Mouse (Mus musculus): ENCODE measurements around the gene Tjp2. TPM values are rescaled to one million over a fixed set of nuclear protein-coding genes. Genes with fewer than 3 reads are reported as not detected.
"Not testable (repeated sequence)": the region's sequence is repeated elsewhere in the genome, so short reads cannot be mapped to it uniquely, and the experiment has no call there.

Gene Tjp2
- polyA plus RNA-seq, 1 experiment from 2014 or later = 33.0 TPM

DNA sequence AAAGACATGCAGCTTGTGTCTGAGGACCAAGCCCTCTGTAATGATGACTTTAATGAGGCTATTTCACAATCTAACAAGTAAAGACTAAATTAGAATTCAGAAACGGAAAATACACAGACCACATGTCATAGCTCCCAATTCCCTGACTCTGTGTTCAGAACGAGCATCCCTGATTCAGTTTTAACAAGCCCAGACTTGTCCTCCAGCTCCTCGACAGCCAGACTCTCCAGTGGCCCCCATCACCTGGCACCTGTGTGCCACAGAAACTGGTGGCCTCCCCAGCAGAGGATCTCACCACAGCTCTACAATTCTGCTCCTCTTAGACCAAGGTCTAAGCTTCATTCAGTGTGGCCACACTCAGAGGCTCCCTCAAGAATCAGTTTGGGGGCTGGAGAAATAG, 27.5 kb downstream of the Tjp2 start:
- peaks cover 2% of the 10 kb centered on the region; the same call in 1 of the 2 replicates for H3K36me3 ChIP-seq (ENCODE audit: control insufficient read depth, insufficient read depth, low read length)
- ATAC-seq = no peak
- no peaks in the 10 kb centered on the region for H3K27me3 ChIP-seq (replicated peaks; ENCODE audit: control insufficient read depth, insufficient read depth, low read length)
- no peaks in the 10 kb centered on the region; the same call in 1 of the 2 replicates for H3K9me3 ChIP-seq (ENCODE audit: control insufficient read depth, low read length)
- H3K4me2 ChIP-seq (ENCODE audit: low read depth, low read length) = no peak overlapping the region
- H3K27ac ChIP-seq (ENCODE audit: low read length) = no peak overlapping the region
- 54% methylated on average over 3 of the region's 3 CpGs for WGBS
- H3K4me3 ChIP-seq (ENCODE audit: low read length) = no peak overlapping the region
- H3K9ac ChIP-seq (ENCODE audit: low read depth, low read length) = no peak overlapping the region
- no peaks in the 10 kb centered on the region for H3K4me1 ChIP-seq (ENCODE audit: control insufficient read depth, insufficient read depth, low read length)

DNA sequence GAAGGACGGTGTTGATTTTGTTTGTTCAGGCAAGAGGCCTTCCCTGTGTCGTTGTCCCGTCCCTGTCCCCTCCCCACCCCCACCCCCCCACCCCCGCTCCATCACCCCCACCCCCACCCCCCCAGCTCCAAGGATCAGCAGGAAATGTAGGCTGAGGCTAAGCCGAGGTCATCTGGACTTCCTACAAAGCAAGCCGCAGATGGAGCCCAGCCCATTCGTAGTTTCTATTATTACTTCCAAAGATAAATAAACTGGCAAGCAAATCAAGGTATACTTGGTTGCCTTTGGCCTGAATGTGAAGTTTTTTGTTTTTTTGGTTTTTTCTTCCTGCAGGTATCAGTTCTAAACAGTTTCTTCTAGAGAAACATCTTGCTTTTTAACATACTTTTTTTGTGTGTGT, 29.6 kb downstream of the Tjp2 start:
- Histone ChIP-seq H3K4me1 (ENCODE audit: control insufficient read depth, insufficient read depth, low read length) (no peaks in the 10 kb centered on the region), H3K4me2 (ENCODE audit: low read depth, low read length) (no peak overlapping the region), H3K9ac (ENCODE audit: low read depth, low read length) (no peak overlapping the region), H3K36me3 (ENCODE audit: control insufficient read depth, insufficient read depth, low read length) (peaks cover 2% of the 10 kb centered on the region; the same call in 1 of the 2 replicates), H3K4me3 (ENCODE audit: low read length) (no peak overlapping the region), H3K27ac (ENCODE audit: low read length) (no peak overlapping the region), H3K27me3 (replicated peaks; ENCODE audit: control insufficient read depth, insufficient read depth, low read length) (no peaks in the 10 kb centered on the region), H3K9me3 (ENCODE audit: control insufficient read depth, low read length) (no peaks in the 10 kb centered on the region; the same call in 1 of the 2 replicates)
- no peak for ATAC-seq
- 57% methylated on average over 7 of the region's 7 CpGs for WGBS

DNA sequence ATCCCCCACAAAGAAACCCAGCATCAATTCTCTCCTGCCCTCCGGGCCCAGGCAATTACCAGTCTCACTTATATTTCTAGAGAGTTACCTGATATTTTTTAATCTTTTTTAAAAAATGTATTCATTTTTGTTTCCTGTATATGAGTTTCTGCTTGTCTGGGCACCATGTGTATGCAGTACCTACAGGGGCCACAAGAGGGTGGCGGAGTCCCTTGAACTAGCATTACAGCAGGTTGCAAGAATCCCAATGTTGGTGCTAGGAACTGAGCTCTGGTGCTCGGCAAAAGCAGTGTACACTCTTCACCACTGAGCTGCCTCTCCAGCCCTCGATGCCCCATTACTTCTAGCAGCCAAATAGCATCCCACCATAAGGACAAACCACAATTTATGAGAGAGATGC, 30.6 kb downstream of the Tjp2 start:
- no peak overlapping the region for H3K4me2 ChIP-seq (ENCODE audit: low read depth, low read length)
- no peak for ATAC-seq
- no peaks in the 10 kb centered on the region for H3K27me3 ChIP-seq (replicated peaks; ENCODE audit: control insufficient read depth, insufficient read depth, low read length)
- no peak overlapping the region for H3K4me3 ChIP-seq (ENCODE audit: low read length)
- no peaks in the 10 kb centered on the region for H3K4me1 ChIP-seq (ENCODE audit: control insufficient read depth, insufficient read depth, low read length)
- H3K9me3 ChIP-seq (ENCODE audit: control insufficient read depth, low read length) = no peaks in the 10 kb centered on the region; the same call in 1 of the 2 replicates
- 98% methylated on average over 4 of the region's 4 CpGs for WGBS
- peaks cover 2% of the 10 kb centered on the region; the same call in 1 of the 2 replicates for H3K36me3 ChIP-seq (ENCODE audit: control insufficient read depth, insufficient read depth, low read length)
- no peak overlapping the region for H3K9ac ChIP-seq (ENCODE audit: low read depth, low read length)
- no peak overlapping the region for H3K27ac ChIP-seq (ENCODE audit: low read length)

DNA sequence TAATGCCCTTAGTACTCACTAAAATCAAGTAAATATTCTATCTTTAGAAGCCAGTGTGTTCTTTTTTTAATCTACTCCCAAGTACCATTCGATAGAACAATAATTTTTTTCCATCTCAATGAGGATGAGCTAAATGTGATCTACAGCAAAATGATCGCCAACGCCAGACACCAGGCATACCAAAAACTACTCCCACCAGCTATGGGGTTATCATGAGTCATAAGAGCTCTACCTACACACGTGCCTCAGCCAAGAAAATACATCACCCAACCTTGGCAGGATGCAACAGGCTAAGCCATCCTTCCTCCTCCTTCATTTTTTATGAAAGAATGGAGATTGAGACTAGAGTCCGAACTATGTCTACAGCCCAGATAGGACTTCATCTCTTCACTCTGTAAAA, 31.9 kb downstream of the Tjp2 start:
- Histone ChIP-seq H3K4me2 (ENCODE audit: low read depth, low read length) (no peak overlapping the region), H3K36me3 (ENCODE audit: control insufficient read depth, insufficient read depth, low read length) (peaks cover 2% of the 10 kb centered on the region; the same call in 1 of the 2 replicates), H3K9me3 (ENCODE audit: control insufficient read depth, low read length) (no peaks in the 10 kb centered on the region; the same call in 1 of the 2 replicates), H3K4me1 (ENCODE audit: control insufficient read depth, insufficient read depth, low read length) (no peaks in the 10 kb centered on the region), H3K9ac (ENCODE audit: low read depth, low read length) (no peak overlapping the region), H3K27me3 (replicated peaks; ENCODE audit: control insufficient read depth, insufficient read depth, low read length) (no peaks in the 10 kb centered on the region), H3K4me3 (ENCODE audit: low read length) (no peak overlapping the region), H3K27ac (ENCODE audit: low read length) (no peak overlapping the region)
- ATAC-seq = no peak
- WGBS = 90% methylated on average over 5 of the region's 5 CpGs

DNA sequence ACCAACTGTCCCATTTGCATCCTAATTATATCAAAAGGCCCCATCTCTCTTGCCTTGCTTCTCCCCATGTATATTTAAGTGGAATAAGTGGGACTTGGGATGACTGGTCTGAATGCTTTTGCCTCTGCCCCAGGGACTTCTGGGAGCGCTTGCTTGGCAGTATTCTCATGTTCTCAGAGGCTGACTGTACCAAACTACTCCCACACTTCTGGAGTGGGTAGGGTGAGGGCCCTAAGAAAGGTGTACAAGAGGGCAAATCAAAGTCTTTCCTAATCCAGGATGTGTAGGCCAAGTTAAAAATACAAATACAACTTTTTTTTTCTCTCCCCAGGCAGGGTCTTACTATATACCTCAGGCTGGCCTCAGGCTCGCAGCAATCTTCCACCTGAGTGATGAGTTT, 37.0 kb downstream of the Tjp2 start:
- H3K4me3 ChIP-seq (ENCODE audit: low read length) = no peak overlapping the region
- no peaks in the 10 kb centered on the region for H3K9me3 ChIP-seq (ENCODE audit: control insufficient read depth, low read length)
- no peak overlapping the region for H3K4me2 ChIP-seq (ENCODE audit: low read depth, low read length)
- H3K4me1 ChIP-seq (ENCODE audit: control insufficient read depth, insufficient read depth, low read length) = no peaks in the 10 kb centered on the region
- ATAC-seq = no peak
- no peak overlapping the region for H3K9ac ChIP-seq (ENCODE audit: low read depth, low read length)
- no peaks in the 10 kb centered on the region for H3K27me3 ChIP-seq (replicated peaks; ENCODE audit: control insufficient read depth, insufficient read depth, low read length)
- H3K36me3 ChIP-seq (ENCODE audit: control insufficient read depth, insufficient read depth, low read length) = peaks cover 5% of the 10 kb centered on the region
- 72% methylated on average over 2 of the region's 2 CpGs for WGBS
- no peak overlapping the region for H3K27ac ChIP-seq (ENCODE audit: low read length)

DNA sequence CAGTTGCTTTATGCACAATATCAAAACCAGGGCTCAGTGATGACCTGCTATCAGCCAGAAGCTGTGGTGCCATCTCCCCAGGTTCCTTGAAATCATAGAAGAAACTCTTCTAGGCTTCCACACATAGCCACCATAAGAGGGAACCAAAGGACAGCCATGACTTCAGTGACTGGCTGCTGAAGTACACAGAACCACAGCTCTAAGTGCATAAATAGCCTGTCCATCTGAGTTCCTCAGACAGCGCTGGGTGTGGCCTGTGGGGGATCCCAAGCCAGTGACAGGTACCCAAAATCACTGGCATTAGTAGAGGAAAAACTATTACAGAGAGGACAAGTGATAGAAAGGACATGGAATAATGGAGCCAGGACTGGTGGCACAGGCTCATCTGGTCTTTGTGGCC, 37.5 kb downstream of the Tjp2 start:
- not testable (repeated sequence) for ATAC-seq; H3K4me1 ChIP-seq (ENCODE audit: control insufficient read depth, insufficient read depth, low read length); H3K4me2 ChIP-seq (ENCODE audit: low read depth, low read length); H3K27me3 ChIP-seq (replicated peaks; ENCODE audit: control insufficient read depth, insufficient read depth, low read length); H3K9ac ChIP-seq (ENCODE audit: low read depth, low read length); H3K36me3 ChIP-seq (ENCODE audit: control insufficient read depth, insufficient read depth, low read length); H3K9me3 ChIP-seq (ENCODE audit: control insufficient read depth, low read length); H3K4me3 ChIP-seq (ENCODE audit: low read length); H3K27ac ChIP-seq (ENCODE audit: low read length)
- 85% methylated on average over 1 of the region's 1 CpGs for WGBS

DNA sequence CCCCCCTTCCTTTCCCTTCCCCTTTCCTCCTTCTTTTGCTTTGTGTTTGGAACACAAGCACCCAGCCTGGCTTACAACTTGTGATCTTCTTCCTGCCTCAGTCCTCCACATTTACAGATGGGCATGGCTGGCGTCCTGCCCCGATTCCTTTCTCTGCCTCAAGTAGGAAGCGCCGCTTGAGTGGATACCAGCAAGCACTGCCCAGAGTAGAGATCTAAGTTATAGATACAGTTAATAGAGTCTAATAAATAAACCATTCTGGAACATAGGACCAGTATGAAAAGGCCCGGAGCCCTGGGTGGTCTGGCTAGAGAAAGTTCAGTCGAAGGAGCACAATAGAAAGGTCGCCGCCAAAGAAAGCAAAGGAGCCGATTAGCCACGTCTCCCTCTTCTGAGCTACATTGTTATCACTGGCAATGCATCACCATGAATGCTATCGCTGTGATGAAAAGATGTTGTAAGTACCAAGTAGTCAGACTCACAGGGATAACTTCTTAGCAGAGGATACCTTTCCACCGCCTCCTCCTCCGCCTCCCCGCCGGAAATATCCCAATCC, 41.1 kb downstream of the Tjp2 start:
- Histone ChIP-seq H3K27ac (ENCODE audit: low read length) (no peak overlapping the region), H3K27me3 (replicated peaks; ENCODE audit: control insufficient read depth, insufficient read depth, low read length) (no peaks in the 10 kb centered on the region), H3K36me3 (ENCODE audit: control insufficient read depth, insufficient read depth, low read length) (peaks cover 5% of the 10 kb centered on the region), H3K4me2 (ENCODE audit: low read depth, low read length) (no peak overlapping the region), H3K9ac (ENCODE audit: low read depth, low read length) (no peak overlapping the region), H3K9me3 (ENCODE audit: control insufficient read depth, low read length) (no peaks in the 10 kb centered on the region), H3K4me1 (ENCODE audit: control insufficient read depth, insufficient read depth, low read length) (no peaks in the 10 kb centered on the region), H3K4me3 (ENCODE audit: low read length) (no peak overlapping the region)
- no peak for ATAC-seq
- WGBS = 83% methylated on average over 15 of the region's 15 CpGs

DNA sequence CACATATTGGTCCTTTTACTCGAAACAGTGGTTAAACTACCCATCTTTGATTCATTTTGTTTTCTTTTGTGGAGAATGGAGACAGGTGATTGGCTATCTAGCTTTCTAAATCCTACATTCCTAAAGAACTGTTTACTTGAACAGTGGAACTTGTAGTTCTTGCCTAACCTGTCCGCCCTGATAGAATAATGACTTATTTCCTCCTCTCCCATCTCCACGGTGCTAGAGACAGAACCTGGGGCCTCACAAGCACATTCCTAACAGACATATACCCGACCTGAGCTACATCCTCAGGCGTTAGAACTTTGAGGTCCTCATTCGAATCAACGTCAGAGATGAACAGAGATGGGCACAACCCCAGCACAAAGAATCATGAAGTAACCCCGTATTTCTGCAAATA, 44.4 kb downstream of the Tjp2 start:
- peaks cover 7% of the 10 kb centered on the region for H3K4me1 ChIP-seq (ENCODE audit: control insufficient read depth, insufficient read depth, low read length)
- H3K9ac ChIP-seq (ENCODE audit: low read depth, low read length) = no peak overlapping the region
- no peaks in the 10 kb centered on the region for H3K9me3 ChIP-seq (ENCODE audit: control insufficient read depth, low read length)
- no peaks in the 10 kb centered on the region for H3K27me3 ChIP-seq (replicated peaks; ENCODE audit: control insufficient read depth, insufficient read depth, low read length)
- no peak overlapping the region for H3K4me2 ChIP-seq (ENCODE audit: low read depth, low read length)
- no peak overlapping the region for H3K4me3 ChIP-seq (ENCODE audit: low read length)
- ATAC-seq = peak; percentile 55; the same call in 1 of the 2 replicates
- 52% methylated on average over 8 of the region's 8 CpGs for WGBS
- H3K36me3 ChIP-seq (ENCODE audit: control insufficient read depth, insufficient read depth, low read length) = peaks cover 5% of the 10 kb centered on the region
- H3K27ac ChIP-seq (ENCODE audit: low read length) = no peak overlapping the region

DNA sequence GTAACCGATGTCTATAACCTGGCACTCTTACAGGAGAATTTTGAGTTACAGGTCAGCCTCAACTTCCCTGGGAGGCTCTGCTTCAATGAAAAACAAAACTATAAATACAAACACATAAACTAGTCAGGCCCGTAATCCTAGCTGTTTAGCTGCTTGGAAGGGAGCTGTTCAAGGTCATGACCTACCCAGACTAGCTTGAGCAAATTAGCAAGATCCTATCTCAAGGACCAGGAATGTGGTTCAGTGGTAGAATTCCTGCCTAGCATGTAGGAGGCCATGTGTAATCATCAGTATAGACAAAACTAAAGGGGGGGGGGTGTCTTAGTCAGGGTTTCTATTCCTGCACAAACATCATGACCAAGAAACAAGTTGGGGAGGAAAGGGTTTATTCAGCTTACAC, 46.7 kb downstream of the Tjp2 start:
- no peak overlapping the region for H3K4me3 ChIP-seq (ENCODE audit: low read length)
- peaks cover 17% of the 10 kb centered on the region for H3K4me1 ChIP-seq (ENCODE audit: control insufficient read depth, insufficient read depth, low read length)
- 79% methylated on average over 2 of the region's 2 CpGs for WGBS
- no peak overlapping the region for H3K9ac ChIP-seq (ENCODE audit: low read depth, low read length)
- H3K36me3 ChIP-seq (ENCODE audit: control insufficient read depth, insufficient read depth, low read length) = no peaks in the 10 kb centered on the region
- no peaks in the 10 kb centered on the region for H3K27me3 ChIP-seq (replicated peaks; ENCODE audit: control insufficient read depth, insufficient read depth, low read length)
- no peaks in the 10 kb centered on the region for H3K9me3 ChIP-seq (ENCODE audit: control insufficient read depth, low read length)
- H3K27ac ChIP-seq (ENCODE audit: low read length) = no peak overlapping the region
- H3K4me2 ChIP-seq (ENCODE audit: low read depth, low read length) = no peak overlapping the region
- ATAC-seq = no peak

DNA sequence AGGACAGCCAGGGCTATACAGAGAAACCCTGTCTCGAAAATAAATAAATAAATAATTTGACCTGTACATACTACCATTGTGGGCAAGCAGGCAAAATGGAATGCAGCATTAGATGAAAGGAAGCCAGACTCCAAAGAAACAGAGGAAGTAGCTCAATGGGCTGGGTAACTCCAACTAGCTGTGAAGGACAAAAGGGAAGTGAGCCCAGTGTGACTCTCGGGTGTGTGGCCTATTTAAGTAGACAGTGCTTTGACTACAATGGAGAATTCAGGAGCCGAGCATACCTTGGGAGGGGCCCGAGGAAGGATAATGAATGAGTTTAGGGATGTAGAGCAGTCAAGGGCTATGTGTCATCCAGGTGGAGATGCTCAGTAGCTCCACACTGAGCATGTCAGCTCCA, 48.1 kb downstream of the Tjp2 start:
- Histone ChIP-seq H3K4me2 (ENCODE audit: low read depth, low read length) (no peak overlapping the region), H3K36me3 (ENCODE audit: control insufficient read depth, insufficient read depth, low read length) (no peaks in the 10 kb centered on the region), H3K9me3 (ENCODE audit: control insufficient read depth, low read length) (no peaks in the 10 kb centered on the region), H3K9ac (ENCODE audit: low read depth, low read length) (no peak overlapping the region), H3K27me3 (replicated peaks; ENCODE audit: control insufficient read depth, insufficient read depth, low read length) (no peaks in the 10 kb centered on the region), H3K27ac (ENCODE audit: low read length) (no peak overlapping the region), H3K4me3 (ENCODE audit: low read length) (no peak overlapping the region), H3K4me1 (ENCODE audit: control insufficient read depth, insufficient read depth, low read length) (peaks cover 20% of the 10 kb centered on the region)
- no peak for ATAC-seq
- 90% methylated on average over 4 of the region's 4 CpGs for WGBS
